Mouse (Mus musculus) midbrain, embryonic 11.5 days (tissue): ENCODE measurements around the gene Naglu. TPM values are rescaled to one million over a fixed set of nuclear protein-coding genes. Genes with fewer than 3 reads are reported as not detected.

Source experiments
- ATAC-seq: fragments of 200-750 bp; cut with Nextera tagmentation; 2 replicates; pipeline ENCODE4 v1.8.0; 2017; ENCODE audit warnings: moderate TSS enrichment, moderate library complexity; ENCODE audit not compliant: low FRiP score
- DNase-seq: peaks from one replicate; pipeline ENCODE4 v3.0.0; 2015; ENCODE audit warnings: low spot score; ENCODE audit errors: missing footprints
- H3K27ac ChIP-seq: fragments of 300-500 bp; sonication (generic); 2 replicates; pipeline ENCODE4 v1.5.1; 2014; ENCODE audit warnings: low read depth, low read length
- H3K27me3 ChIP-seq: fragments of 300-500 bp; sonication (generic); 2 replicates; pipeline ENCODE4 v1.6.1; 2014; ENCODE audit warnings: mild to moderate bottlenecking, low read length, moderate library complexity, mixed read lengths; ENCODE audit not compliant: control insufficient read depth, insufficient read depth
- H3K36me3 ChIP-seq: fragments of 300-500 bp; sonication (generic); 2 replicates; pipeline ENCODE4 v1.6.1; 2014; ENCODE audit warnings: mild to moderate bottlenecking, low read length, moderate library complexity, mixed read lengths; ENCODE audit not compliant: control insufficient read depth, insufficient read depth
- H3K4me1 ChIP-seq: fragments of 300-500 bp; sonication (generic); 2 replicates; pipeline ENCODE4 v1.6.1; 2014; ENCODE audit warnings: low read length; ENCODE audit not compliant: control insufficient read depth, insufficient read depth
- H3K4me2 ChIP-seq: fragments of 300-500 bp; sonication (generic); 2 replicates; pipeline ENCODE4 v1.6.1; 2014; ENCODE audit warnings: mild to moderate bottlenecking, moderate library complexity
- H3K4me3 ChIP-seq: fragments of 300-500 bp; sonication (generic); 2 replicates; pipeline ENCODE4 v1.5.1; 2014; ENCODE audit warnings: low read depth, low read length
- H3K9ac ChIP-seq: fragments of 300-500 bp; sonication (generic); 2 replicates; pipeline ENCODE4 v1.6.1; 2014; ENCODE audit warnings: low read length
- H3K9me3 ChIP-seq: fragments of 300-500 bp; sonication (generic); 2 replicates; pipeline ENCODE4 v1.6.1; 2016; ENCODE audit warnings: low read length; ENCODE audit not compliant: control insufficient read depth
- WGBS: fragments of 180-500 bp; shearing (Covaris S2); extraction: QIAGEN DNeasy Blood & Tissue Kit; methylation state at CpG from one replicate; pipeline ENCODE4 v1.1.7; 2014; 5-methylcytosine and 5-hydroxymethylcytosine counted together
- polyA plus RNA-seq: library from polyadenylated mRNA; unstranded; fragments of >200 nt; fragmentation: Nextera tagmentation; extraction: Ambion mirVana; gene quantifications from 2 replicates; pipeline ENCODE4 v1.2.1, GENCODE M21; 2014

The Naglu gene
- 6.0 and 6.9 TPM in 2 replicates for polyA plus RNA-seq

- H3K27ac ChIP-seq: no peak within 1 kb of the TSS
- WGBS: 4% methylated on average over 35 of the region's 35 CpGs
Observed at GRCm38 (mm10) chr11:101069391-101070188, at the start of gene Naglu. Naglu (plus strand) TSS chr11:101070012.

DNA sequence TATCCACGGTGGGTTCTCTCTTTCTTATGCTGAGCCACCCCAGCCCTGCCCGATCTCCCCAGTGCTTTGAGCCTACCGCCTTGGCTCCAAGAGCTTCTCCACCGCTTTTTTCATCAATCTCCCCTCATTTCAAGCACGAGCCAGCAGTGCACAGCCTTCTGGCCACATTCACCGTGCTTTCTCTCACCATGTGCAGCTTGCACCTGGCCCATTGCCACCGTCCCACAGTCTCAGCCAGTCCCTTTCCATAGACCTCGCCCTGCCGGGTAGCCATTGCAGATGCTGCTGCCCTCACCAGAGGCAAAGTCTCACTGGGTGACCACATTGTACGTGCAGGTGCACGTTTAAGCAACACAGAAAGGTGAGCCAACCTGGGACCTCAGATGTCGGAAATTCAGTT lies 46.4 kb upstream of the Naglu start:
- H3K4me1 ChIP-seq: no peaks in the 10 kb centered on the region
- ATAC-seq: no peak
- no peak for DNase-seq
- no peak overlapping the region for H3K4me2 ChIP-seq
- H3K36me3 ChIP-seq: 0 out of 2 replicates have a peak, but pooled peaks cover 6% of the 10 kb centered on the region
- H3K4me3 ChIP-seq: no peak overlapping the region
- H3K9ac ChIP-seq: no peak overlapping the region
- H3K27ac ChIP-seq: no peak overlapping the region
- H3K9me3 ChIP-seq: no peaks in the 10 kb centered on the region
- no peaks in the 10 kb centered on the region for H3K27me3 ChIP-seq
- 90% methylated on average over 12 of the region's 12 CpGs for WGBS

More at GRCm38 (mm10) chr11:101069391-101070188, at the start of gene Naglu:
- Histone ChIP-seq H3K27me3 (peaks cover 2% of the 10 kb centered on the region; the same call in 1 of the 2 replicates), H3K36me3 (no peaks in the 10 kb centered on the region), H3K9me3 (no peaks in the 10 kb centered on the region), H3K4me1 (peaks cover 7% of the 10 kb centered on the region), H3K4me3 (peak within 1 kb of the TSS; percentile 82), H3K4me2 (peak within 1 kb of the TSS; percentile 99), H3K9ac (peak within 1 kb of the TSS; percentile 86)
- DNase-seq (peak; percentile 98), ATAC-seq (peak; percentile 92)

- H3K27me3 ChIP-seq: no peaks in the 10 kb centered on the region
- no peak overlapping the region for H3K27ac ChIP-seq
- no peak for DNase-seq
- 0 out of 2 replicates have a peak, but pooled peaks cover 5% of the 10 kb centered on the region for H3K36me3 ChIP-seq
- no peak overlapping the region for H3K9ac ChIP-seq
- no peak overlapping the region for H3K4me2 ChIP-seq
- no peak for ATAC-seq
- H3K4me1 ChIP-seq: no peaks in the 10 kb centered on the region
- H3K4me3 ChIP-seq: no peak overlapping the region
- no peaks in the 10 kb centered on the region for H3K9me3 ChIP-seq
- 98% methylated on average over 4 of the region's 4 CpGs for WGBS
Observed at GRCm38 (mm10) chr11:101024001-101024400, 45.8 kb upstream of the Naglu start.

DNA sequence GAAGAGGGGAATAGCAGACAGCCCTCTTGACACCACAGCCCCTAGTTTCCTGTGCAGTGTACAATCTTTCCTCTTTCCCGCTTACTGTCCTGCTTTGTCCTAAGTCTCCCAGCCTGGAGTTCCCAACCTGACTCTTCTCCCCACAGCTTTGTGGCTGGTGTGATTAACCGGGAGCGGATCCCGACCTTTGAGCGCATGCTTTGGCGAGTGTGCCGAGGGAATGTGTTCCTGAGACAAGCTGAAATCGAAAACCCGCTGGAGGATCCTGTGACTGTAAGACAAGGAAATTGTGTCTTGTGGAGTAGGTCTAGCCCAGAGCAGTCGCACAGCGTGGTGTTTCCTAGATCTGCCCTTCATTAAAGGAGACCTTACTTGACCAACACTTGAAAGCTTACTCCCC lies 42.7 kb upstream of the Naglu start:
- Histone ChIP-seq H3K4me3 (no peak overlapping the region), H3K4me1 (no peaks in the 10 kb centered on the region), H3K9me3 (no peaks in the 10 kb centered on the region), H3K27me3 (no peaks in the 10 kb centered on the region), H3K9ac (no peak overlapping the region), H3K36me3 (peaks cover 7% of the 10 kb centered on the region; the same call in 1 of the 2 replicates), H3K4me2 (no peak overlapping the region), H3K27ac (no peak overlapping the region)
- no peak for DNase-seq
- WGBS: 93% methylated on average over 11 of the region's 11 CpGs
- no peak for ATAC-seq

GRCm38 (mm10) chr11:101029320-101029719 lies 40.5 kb upstream of the Naglu start:
- no peak overlapping the region for H3K27ac ChIP-seq
- no peak overlapping the region for H3K4me3 ChIP-seq
- no peaks in the 10 kb centered on the region for H3K9me3 ChIP-seq
- H3K4me1 ChIP-seq: no peaks in the 10 kb centered on the region
- no peak overlapping the region for H3K4me2 ChIP-seq
- DNase-seq: no peak
- ATAC-seq: no peak
- H3K9ac ChIP-seq: no peak overlapping the region
- no peaks in the 10 kb centered on the region for H3K27me3 ChIP-seq
- peaks cover 7% of the 10 kb centered on the region; the same call in 1 of the 2 replicates for H3K36me3 ChIP-seq
- 93% methylated on average over 8 of the region's 8 CpGs for WGBS

DNA sequence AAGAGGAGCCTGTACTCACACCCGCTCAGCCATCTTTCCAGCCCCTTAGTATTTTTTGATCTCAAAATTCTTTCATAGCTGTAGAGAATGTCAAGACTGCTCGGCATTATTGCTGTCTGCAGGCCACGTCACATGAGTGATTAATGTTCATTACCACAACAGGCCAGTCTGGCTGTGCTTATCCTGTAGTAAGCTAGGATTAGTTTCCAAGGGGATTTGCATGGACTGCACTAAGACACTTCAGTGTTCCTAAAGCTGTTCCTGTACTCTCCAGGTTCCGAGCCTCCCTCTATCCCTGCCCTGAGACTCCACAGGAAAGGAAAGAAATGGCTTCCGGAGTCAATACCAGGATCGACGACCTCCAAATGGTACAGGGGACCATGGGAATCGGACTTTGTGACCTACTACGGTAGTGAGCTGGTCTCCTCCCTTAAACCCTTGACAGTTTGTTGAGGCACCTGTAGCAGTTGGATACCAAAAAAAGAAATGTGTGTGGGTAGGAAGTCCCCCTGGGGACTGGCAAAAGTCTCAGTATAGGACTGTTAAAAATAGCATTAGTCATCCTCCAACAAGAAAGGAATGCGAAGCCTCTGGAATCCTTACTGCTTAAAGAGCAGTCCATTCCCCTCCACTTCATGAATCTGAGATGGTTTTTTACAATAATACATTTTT lies 39.5 kb upstream of the Naglu start:
- WGBS: 86% methylated on average over 10 of the region's 10 CpGs
- peaks cover 9% of the 10 kb centered on the region for H3K36me3 ChIP-seq

DNA sequence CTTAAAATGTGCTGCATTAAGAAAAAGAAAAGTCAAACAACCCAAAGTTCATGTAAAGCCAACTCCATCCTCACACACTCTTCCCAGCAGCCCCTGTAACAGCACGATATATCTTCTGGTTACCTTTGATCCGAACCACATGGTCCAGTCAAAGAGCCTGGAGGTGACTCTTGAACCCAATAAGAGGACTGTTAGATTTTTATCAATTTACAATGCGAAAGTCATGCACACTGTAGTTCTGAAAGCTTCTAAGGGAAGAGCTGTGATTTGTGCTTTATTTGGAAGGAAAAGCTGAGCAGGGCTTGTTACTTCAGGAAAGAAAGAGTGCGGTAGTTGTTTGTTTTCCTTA lies 39.0 kb upstream of the Naglu start:
- Histone ChIP-seq H3K4me2 (no peak overlapping the region), H3K4me3 (no peak overlapping the region), H3K9ac (no peak overlapping the region), H3K27me3 (no peaks in the 10 kb centered on the region), H3K9me3 (no peaks in the 10 kb centered on the region), H3K4me1 (no peaks in the 10 kb centered on the region), H3K36me3 (peaks cover 9% of the 10 kb centered on the region), H3K27ac (no peak overlapping the region)
- 90% methylated on average over 4 of the region's 4 CpGs for WGBS
- no peak for DNase-seq
- ATAC-seq: no peak

More for the DNA sequence above, 39.5 kb upstream of the Naglu start:
- Histone ChIP-seq H3K4me3 (no peak overlapping the region), H3K27ac (no peak overlapping the region), H3K4me2 (no peak overlapping the region), H3K4me1 (no peaks in the 10 kb centered on the region), H3K27me3 (no peaks in the 10 kb centered on the region), H3K9me3 (no peaks in the 10 kb centered on the region), H3K9ac (no peak overlapping the region)
- ATAC-seq (no peak), DNase-seq (no peak)

DNA sequence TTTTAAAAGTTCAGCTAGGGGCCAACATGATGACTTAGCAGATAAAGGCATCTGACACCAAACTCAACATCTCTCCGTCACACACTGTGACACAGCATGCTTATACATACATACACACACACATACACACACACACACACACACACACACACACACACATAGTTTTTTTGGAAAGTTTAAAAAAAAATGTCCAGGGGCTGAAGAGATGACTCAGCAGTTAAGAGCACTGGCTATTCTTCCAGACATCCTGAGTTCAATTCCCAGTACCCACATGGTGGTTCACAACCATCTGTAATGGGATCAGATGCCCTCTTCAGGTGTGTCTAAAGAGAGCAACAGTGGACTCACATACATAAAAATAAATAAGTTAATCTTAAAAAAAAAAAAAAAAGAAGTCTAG lies 38.3 kb upstream of the Naglu start:
- Histone ChIP-seq H3K9me3 (no peaks in the 10 kb centered on the region), H3K27me3 (no peaks in the 10 kb centered on the region), H3K4me2 (no peak overlapping the region), H3K4me3 (no peak overlapping the region), H3K4me1 (no peaks in the 10 kb centered on the region), H3K9ac (no peak overlapping the region), H3K36me3 (peaks cover 9% of the 10 kb centered on the region), H3K27ac (no peak overlapping the region)
- ATAC-seq: no peak
- 86% methylated on average over 1 of the region's 1 CpGs for WGBS
- DNase-seq: no peak

GRCm38 (mm10) chr11:101033856-101034500 lies 35.8 kb upstream of the Naglu start:
- Histone ChIP-seq H3K36me3 (peaks cover 13% of the 10 kb centered on the region), H3K9me3 (no peaks in the 10 kb centered on the region), H3K4me1 (no peaks in the 10 kb centered on the region), H3K27me3 (no peaks in the 10 kb centered on the region), H3K27ac (no peak overlapping the region), H3K4me3 (no peak overlapping the region), H3K4me2 (no peak overlapping the region), H3K9ac (no peak overlapping the region)
- DNase-seq: no peak
- ATAC-seq: no peak
- 95% methylated on average over 17 of the region's 17 CpGs for WGBS
